Mouse (Mus musculus): ENCODE measurements at regions not wholly inside any gene's neighbourhood (a gene's known extent, or its start where the extent isn't known, plus 50 kb on each side); places are given as distances from the start of the nearest gene placed in this dataset.

DNA sequence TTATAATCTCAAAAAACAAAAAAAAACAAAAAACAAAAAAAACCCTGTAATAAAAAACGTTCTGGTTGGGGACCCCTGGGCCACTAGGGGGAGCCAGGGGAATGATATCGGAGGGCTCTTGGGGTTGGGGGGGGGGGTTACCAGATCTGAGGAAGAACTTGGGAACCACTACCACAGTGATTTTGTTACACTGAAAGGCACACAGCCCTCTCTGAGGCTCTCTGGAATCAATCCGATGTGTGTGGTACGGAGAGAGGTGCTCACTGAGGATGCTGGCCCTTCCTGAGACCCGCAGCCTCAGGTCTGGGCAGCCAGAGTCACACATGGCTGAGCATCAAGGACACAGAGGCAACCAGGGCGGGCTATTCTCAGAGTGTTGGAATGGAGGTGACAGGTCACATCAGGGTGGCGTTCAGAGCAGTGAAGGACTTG lies 89.9 kb upstream of the Pabpc6 start:
- no peaks in the 10 kb centered on the region for H3K27me3 ChIP-seq
- ATAC-seq (ENCODE audit: low read depth) (no peak), DNase-seq (no peak)
- no peak overlapping the region for H3K27ac ChIP-seq
- no peak overlapping the region for H3K9ac ChIP-seq
- H3K9me3 ChIP-seq (replicated peaks) = no peaks in the 10 kb centered on the region
- no peaks in the 10 kb centered on the region for H3K36me3 ChIP-seq
- H3K4me3 ChIP-seq (replicated peaks) = no peak overlapping the region
- 0 out of 2 replicates have a peak, but pooled peaks cover 3% of the 10 kb centered on the region for H3K4me1 ChIP-seq (replicated peaks)
- WGBS (ENCODE audit: insufficient replicate concordance) = 39% methylated on average over 7 of the region's 7 CpGs
- no peak overlapping the region for H3K4me2 ChIP-seq

DNA sequence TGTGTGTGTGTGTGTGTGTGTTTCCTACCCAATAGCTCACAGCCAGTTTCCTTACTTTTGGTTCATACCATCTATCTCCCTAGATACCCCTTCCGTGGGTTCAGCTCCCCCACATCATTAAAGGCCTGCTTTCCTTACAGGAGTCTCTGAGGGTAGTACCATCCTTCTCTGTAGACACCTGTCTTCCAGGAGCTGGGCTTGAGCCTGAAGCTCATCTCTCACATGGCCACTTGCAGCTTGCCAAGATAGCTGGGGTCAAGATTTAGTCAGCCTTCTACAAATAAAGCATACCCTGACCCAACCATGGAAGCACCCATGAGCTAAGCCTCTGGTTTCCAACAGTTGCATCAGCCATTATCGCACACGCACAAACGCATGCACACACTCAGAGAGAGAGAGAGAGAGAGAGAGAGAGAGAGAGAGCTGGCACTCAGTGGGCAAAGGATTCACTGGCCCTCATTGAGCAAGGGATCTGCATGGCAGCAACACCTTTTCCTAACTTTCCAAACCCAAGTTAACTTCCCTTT lies 88.3 kb upstream of the Pabpc6 start:
- H3K4me3 ChIP-seq (replicated peaks) = no peak overlapping the region
- H3K36me3 ChIP-seq = no peaks in the 10 kb centered on the region
- DNase-seq (no peak), ATAC-seq (ENCODE audit: low read depth) (no peak)
- 78% methylated on average over 4 of the region's 4 CpGs for WGBS (ENCODE audit: insufficient replicate concordance)
- no peaks in the 10 kb centered on the region for H3K27me3 ChIP-seq
- H3K4me2 ChIP-seq = no peak overlapping the region
- no peak overlapping the region for H3K9ac ChIP-seq
- no peak overlapping the region for H3K27ac ChIP-seq
- H3K4me1 ChIP-seq (replicated peaks) = no peaks in the 10 kb centered on the region
- no peaks in the 10 kb centered on the region for H3K9me3 ChIP-seq (replicated peaks)

DNA sequence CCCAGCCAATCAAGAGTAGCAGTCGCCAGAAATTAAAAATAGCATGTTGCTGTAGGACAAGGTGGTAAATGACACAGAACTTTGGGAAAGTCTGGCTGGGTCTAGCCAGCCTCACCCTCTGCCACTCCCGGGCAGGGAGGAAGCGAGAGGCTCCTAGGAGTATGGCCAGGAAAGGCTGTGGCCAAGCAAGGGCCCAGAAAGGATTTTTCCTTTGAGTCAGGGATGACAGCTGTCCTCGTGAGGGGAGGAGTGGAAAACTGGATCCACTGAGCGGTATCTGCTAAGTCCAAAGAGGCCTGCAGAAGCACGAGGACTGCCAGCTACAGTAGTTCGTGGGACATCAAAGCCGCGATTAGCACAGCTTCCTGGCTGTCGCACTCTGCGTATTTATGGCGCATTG lies 87.2 kb upstream of the Pabpc6 start:
- no peak overlapping the region for H3K9ac ChIP-seq
- 48% methylated on average over 12 of the region's 12 CpGs for WGBS (ENCODE audit: insufficient replicate concordance)
- H3K36me3 ChIP-seq = no peaks in the 10 kb centered on the region
- no peak overlapping the region for H3K4me2 ChIP-seq
- ATAC-seq (ENCODE audit: low read depth) (no peak), DNase-seq (no peak)
- no peak overlapping the region for H3K27ac ChIP-seq
- no peak overlapping the region for H3K4me3 ChIP-seq (replicated peaks)
- H3K27me3 ChIP-seq = no peaks in the 10 kb centered on the region
- no peaks in the 10 kb centered on the region for H3K4me1 ChIP-seq (replicated peaks)
- H3K9me3 ChIP-seq (replicated peaks) = no peaks in the 10 kb centered on the region

DNA sequence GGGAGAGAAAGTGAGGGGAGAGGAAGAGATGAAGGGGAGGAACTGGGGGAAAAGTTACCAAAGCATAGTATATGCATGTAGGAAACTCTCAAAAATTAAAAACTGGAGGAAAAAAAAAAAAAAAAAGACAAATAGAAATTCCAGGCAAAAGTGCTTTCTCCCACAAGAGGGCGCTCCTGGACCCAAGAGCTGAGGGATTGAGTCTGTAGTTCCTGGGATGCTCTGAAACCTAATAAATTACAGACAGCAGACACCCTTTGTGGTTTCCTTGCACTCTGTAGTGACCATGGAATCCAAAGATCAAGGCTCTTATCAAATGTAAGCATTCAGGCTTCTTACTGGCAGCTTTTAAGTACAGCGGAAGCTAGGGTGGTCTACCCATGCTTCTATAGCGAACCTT lies 86.7 kb upstream of the Pabpc6 start:
- no peak for ATAC-seq (ENCODE audit: low read depth)

DNA sequence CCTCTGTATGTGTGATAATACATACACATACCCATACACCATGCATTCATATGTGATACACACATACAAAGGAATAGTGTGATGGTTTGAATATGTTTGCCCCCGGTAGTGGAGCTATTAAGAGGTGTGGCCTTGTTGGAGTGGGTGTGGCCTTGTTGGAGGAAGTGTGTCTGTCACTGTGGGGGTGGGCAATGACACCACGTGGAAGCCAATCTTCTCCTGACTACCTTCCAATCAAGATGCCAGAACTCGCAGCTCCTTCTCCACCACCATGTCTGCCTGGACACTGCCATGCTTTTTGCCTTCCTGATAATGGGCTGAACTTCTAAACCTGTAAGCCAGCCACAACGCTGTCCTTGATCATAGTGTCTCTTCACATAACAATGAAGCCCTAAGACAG lies 86.1 kb upstream of the Pabpc6 start:
- Histone ChIP-seq H3K4me2 (no peak overlapping the region), H3K27ac (no peak overlapping the region), H3K9me3 (replicated peaks) (no peaks in the 10 kb centered on the region), H3K9ac (no peak overlapping the region), H3K27me3 (no peaks in the 10 kb centered on the region), H3K4me1 (replicated peaks) (no peaks in the 10 kb centered on the region), H3K36me3 (no peaks in the 10 kb centered on the region), H3K4me3 (replicated peaks) (no peak overlapping the region)
- ATAC-seq (ENCODE audit: low read depth) (no peak), DNase-seq (no peak)
- WGBS (ENCODE audit: insufficient replicate concordance) = 51% methylated on average over 4 of the region's 4 CpGs

More for the DNA sequence above, 86.7 kb upstream of the Pabpc6 start:
- Histone ChIP-seq H3K9me3 (replicated peaks) (no peaks in the 10 kb centered on the region), H3K27ac (no peak overlapping the region), H3K4me1 (replicated peaks) (no peaks in the 10 kb centered on the region), H3K9ac (no peak overlapping the region), H3K4me3 (replicated peaks) (no peak overlapping the region), H3K4me2 (no peak overlapping the region), H3K27me3 (no peaks in the 10 kb centered on the region), H3K36me3 (no peaks in the 10 kb centered on the region)
- DNase-seq = no peak
- 18% methylated on average over 3 of the region's 3 CpGs for WGBS (ENCODE audit: insufficient replicate concordance)

DNA sequence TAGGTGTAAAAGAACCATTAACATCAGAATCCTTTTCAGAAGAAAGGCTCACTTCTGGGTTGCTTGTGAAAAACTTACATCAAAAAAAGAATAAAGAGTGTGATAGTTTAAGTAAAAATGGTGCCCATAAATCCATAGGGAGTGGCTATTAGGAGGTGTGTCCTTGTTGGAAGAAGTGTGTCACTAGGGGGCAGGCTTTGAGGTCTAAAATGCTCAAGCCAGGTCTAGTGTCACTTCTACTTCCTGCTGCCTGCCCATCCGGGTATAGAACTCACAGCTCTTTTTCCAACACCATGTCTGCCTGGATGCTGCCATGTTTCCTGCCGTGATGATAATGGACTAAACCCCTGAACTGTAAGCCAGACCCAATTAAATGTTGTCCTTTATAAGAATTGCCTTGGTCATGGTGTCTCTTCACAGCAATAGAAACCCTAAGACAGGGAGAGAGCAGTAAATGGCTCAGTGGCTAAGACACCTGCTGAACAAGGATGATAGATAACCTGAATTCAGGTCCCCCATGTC lies 85.4 kb upstream of the Pabpc6 start:
- WGBS (ENCODE audit: insufficient replicate concordance) = 58% methylated on average over 2 of the region's 2 CpGs

DNA sequence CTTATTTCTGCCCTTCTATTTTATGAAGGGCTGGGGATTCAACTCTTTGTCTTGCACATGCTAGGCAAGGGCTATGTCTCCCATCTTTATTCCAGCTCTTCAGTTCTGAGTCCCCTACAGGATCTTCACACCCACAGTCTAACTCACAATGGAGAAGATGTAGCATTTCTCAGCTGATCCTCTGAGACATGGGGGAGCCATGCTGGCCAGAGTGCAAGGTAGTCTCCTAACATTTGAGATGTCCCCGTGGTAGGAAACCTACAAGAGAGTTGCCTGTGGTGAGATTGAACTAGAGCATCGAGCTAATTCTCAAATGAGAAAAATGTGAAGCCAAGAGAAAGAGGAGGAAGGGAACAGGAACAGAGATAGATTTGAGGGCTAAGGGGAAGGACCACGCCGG lies 83.3 kb upstream of the Pabpc6 start:
- H3K36me3 ChIP-seq = no peaks in the 10 kb centered on the region
- H3K27me3 ChIP-seq = no peaks in the 10 kb centered on the region
- no peak overlapping the region for H3K27ac ChIP-seq
- H3K9ac ChIP-seq = no peak overlapping the region
- no peak overlapping the region for H3K4me3 ChIP-seq (replicated peaks)
- no peak for ATAC-seq (ENCODE audit: low read depth)
- H3K4me2 ChIP-seq = no peak overlapping the region
- no peaks in the 10 kb centered on the region for H3K4me1 ChIP-seq (replicated peaks)
- 51% methylated on average over 4 of the region's 4 CpGs for WGBS (ENCODE audit: insufficient replicate concordance)
- H3K9me3 ChIP-seq (replicated peaks) = no peaks in the 10 kb centered on the region
- DNase-seq = no peak

More for the DNA sequence above, 85.4 kb upstream of the Pabpc6 start:
- Histone ChIP-seq H3K4me2 (no peak overlapping the region), H3K4me1 (replicated peaks) (no peaks in the 10 kb centered on the region), H3K9ac (no peak overlapping the region), H3K27me3 (no peaks in the 10 kb centered on the region), H3K36me3 (no peaks in the 10 kb centered on the region), H3K4me3 (replicated peaks) (no peak overlapping the region), H3K27ac (no peak overlapping the region), H3K9me3 (replicated peaks) (no peaks in the 10 kb centered on the region)
- ATAC-seq (ENCODE audit: low read depth) (no peak), DNase-seq (no peak)

DNA sequence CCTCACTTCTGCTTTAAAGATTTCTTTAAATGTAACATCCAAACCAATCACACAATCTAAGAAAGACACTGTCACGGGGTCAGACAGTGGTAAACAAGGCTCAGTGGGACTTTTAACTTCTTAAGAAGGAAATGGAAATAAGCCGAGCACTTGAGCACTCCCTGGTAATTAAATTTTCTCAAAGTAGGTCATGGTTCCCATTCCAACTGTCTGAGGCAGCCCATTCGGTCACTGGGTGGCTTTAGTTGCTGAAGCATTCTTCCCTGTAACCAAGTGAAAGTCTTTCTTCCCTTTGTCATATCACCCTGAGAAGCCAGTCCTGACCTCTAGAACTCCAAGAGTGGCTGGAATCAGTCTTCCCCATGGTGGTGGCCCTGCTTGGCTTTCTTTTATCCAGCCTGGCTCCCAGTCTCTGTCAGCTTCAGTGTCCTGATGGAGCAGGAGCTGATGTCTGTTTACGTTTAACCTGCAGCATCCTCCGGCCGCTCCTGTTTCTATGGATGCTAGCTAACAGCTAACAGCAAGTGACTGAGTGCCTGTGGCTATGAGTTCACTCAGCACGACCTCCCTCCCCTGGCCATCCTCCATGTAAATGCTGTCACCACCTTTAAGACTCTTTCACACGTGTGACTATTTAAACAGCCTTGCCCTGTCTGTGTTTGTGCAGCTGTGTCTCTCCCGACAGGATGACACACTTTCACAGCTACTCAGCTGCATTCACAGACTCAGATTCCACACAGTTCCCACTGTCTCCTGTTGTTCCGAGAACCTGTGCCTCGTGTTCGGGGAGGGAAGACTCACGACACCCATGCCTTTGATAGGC lies 82.0 kb upstream of the Pabpc6 start:
- DNase-seq (no peak), ATAC-seq (ENCODE audit: low read depth) (no peak)
- 53% methylated on average over 13 of the region's 13 CpGs for WGBS (ENCODE audit: insufficient replicate concordance)
- no peaks in the 10 kb centered on the region for H3K9me3 ChIP-seq (replicated peaks)
- no peak overlapping the region for H3K9ac ChIP-seq
- no peaks in the 10 kb centered on the region for H3K4me1 ChIP-seq (replicated peaks)
- H3K27me3 ChIP-seq = no peaks in the 10 kb centered on the region
- H3K36me3 ChIP-seq = no peaks in the 10 kb centered on the region
- no peak overlapping the region for H3K27ac ChIP-seq
- no peak overlapping the region for H3K4me3 ChIP-seq (replicated peaks)
- H3K4me2 ChIP-seq = no peak overlapping the region

DNA sequence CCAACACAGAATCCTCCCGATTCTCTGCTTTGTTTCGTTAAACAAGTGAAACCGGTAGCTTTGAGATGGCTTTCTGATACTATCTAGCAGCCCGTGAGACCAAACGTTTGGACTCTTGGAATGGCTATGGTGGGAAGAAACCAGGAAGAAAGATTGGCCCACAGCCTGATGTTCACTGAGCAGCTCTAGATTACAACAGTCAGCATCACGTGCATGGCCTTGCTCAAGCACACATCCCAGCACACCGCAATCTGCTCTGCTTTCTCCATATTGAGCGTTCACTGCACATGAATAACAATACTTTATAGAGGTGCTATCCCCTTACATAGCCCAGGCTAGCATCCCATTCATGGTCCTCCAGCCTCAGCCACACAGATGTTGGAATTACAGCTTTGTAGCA lies 80.5 kb upstream of the Pabpc6 start:
- WGBS (ENCODE audit: insufficient replicate concordance) = 70% methylated on average over 8 of the region's 8 CpGs

DNA sequence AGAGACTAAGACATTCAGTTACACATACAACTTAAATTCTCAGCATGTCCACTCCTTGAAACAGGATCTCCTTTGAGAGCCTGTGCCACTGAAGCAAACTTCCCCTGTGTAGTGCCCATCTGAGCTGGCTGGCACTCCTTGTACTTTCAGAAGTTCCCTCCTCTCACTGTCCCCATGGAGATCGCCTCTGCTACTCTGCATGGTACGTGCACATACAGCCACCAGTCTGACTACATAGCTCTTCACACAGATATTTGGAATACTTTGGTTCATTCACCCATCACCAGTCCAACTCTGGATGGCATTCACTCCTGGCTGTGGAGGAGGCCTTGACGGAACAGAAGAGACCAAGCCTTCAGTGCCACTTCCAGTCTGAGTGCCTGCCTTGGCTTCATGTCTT lies 79.8 kb upstream of the Pabpc6 start:
- no peak overlapping the region for H3K4me3 ChIP-seq (replicated peaks)
- ATAC-seq (ENCODE audit: low read depth) (no peak), DNase-seq (no peak)
- H3K9me3 ChIP-seq (replicated peaks) = no peaks in the 10 kb centered on the region
- H3K4me2 ChIP-seq = no peak overlapping the region
- 71% methylated on average over 3 of the region's 3 CpGs for WGBS (ENCODE audit: insufficient replicate concordance)
- no peak overlapping the region for H3K27ac ChIP-seq
- no peaks in the 10 kb centered on the region for H3K36me3 ChIP-seq
- H3K9ac ChIP-seq = no peak overlapping the region
- no peaks in the 10 kb centered on the region for H3K27me3 ChIP-seq
- no peaks in the 10 kb centered on the region for H3K4me1 ChIP-seq (replicated peaks)

More for the DNA sequence above, 80.5 kb upstream of the Pabpc6 start:
- no peak for ATAC-seq (ENCODE audit: low read depth)
- no peak overlapping the region for H3K9ac ChIP-seq
- no peak overlapping the region for H3K27ac ChIP-seq
- H3K27me3 ChIP-seq = no peaks in the 10 kb centered on the region
- H3K9me3 ChIP-seq (replicated peaks) = no peaks in the 10 kb centered on the region
- H3K36me3 ChIP-seq = no peaks in the 10 kb centered on the region
- no peak overlapping the region for H3K4me3 ChIP-seq (replicated peaks)
- no peaks in the 10 kb centered on the region for H3K4me1 ChIP-seq (replicated peaks)
- no peak overlapping the region for H3K4me2 ChIP-seq
- DNase-seq = no peak

DNA sequence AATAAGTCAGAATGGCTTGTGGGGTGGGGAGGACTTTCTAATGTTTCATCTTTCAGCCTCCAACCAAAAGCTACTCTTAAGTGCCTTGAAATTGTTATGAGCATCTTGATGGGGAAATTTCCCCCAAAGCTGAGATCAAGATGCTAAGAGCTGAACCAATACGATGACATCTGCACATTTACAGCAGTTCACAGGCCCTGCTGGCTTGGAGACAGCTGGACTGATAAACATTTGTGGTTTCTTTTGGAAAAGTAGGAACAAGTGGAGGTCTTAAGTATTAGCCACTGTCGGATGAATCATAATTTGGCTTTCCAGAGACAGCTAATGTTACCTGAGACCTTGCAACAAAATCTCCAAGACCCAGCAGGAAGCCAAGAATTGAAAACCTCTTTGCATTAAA lies 78.4 kb upstream of the Pabpc6 start:
- 62% methylated on average over 2 of the region's 2 CpGs for WGBS (ENCODE audit: insufficient replicate concordance)

DNA sequence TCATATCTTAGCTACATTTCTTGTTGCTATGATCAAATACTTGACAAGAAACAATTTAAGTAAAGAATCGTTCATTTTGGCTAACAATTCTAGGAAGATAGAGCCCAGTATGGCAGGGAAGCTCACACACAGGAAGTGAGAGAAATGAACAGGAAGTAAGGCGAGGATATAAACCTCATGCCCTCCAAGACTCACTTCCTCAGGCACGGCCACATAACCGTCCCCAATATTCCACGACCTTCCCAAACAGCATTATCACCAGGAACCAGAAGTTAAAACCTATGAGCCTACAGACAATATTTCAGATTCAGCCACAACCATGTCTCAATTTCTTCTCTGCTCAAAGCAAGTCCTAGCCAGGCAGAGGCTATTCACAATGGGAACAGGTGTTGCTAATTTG lies 73.8 kb upstream of the Pabpc6 start:
- ATAC-seq (ENCODE audit: low read depth) = no peak

More for the DNA sequence above, 78.4 kb upstream of the Pabpc6 start:
- no peaks in the 10 kb centered on the region for H3K4me1 ChIP-seq (replicated peaks)
- no peaks in the 10 kb centered on the region for H3K27me3 ChIP-seq
- H3K4me3 ChIP-seq (replicated peaks) = no peak overlapping the region
- no peak for DNase-seq
- no peak overlapping the region for H3K9ac ChIP-seq
- ATAC-seq (ENCODE audit: low read depth) = no peak
- no peaks in the 10 kb centered on the region for H3K9me3 ChIP-seq (replicated peaks)
- H3K27ac ChIP-seq = no peak overlapping the region
- no peak overlapping the region for H3K4me2 ChIP-seq
- no peaks in the 10 kb centered on the region for H3K36me3 ChIP-seq

More for the DNA sequence above, 73.8 kb upstream of the Pabpc6 start:
- no peaks in the 10 kb centered on the region for H3K36me3 ChIP-seq
- no peak overlapping the region for H3K4me3 ChIP-seq (replicated peaks)
- WGBS (ENCODE audit: insufficient replicate concordance) = 22% methylated on average over 5 of the region's 5 CpGs
- no peak overlapping the region for H3K27ac ChIP-seq
- no peak overlapping the region for H3K4me2 ChIP-seq
- no peaks in the 10 kb centered on the region for H3K9me3 ChIP-seq (replicated peaks)
- no peak overlapping the region for H3K9ac ChIP-seq
- no peaks in the 10 kb centered on the region for H3K27me3 ChIP-seq
- no peaks in the 10 kb centered on the region for H3K4me1 ChIP-seq (replicated peaks)
- no peak for DNase-seq
